Mouse (Mus musculus) layer of hippocampus, postnatal 25 days (tissue): ENCODE measurements around the gene Gm27027. TPM values are rescaled to one million over a fixed set of nuclear protein-coding genes. Genes with fewer than 3 reads are reported as not detected.

Source experiments
- DNase-seq, 2 experiments: peaks; one replicate each; pipeline ENCODE4 v3.0.0; 2022; ENCODE audit warnings: mixed read lengths in 2 of 2, low spot score in 1 of 2; ENCODE audit errors: extremely low spot score in 1 of 2
- total RNA-seq, 2 experiments: library from RNA; stranded (reverse); gene quantifications; 2 replicates each; pipeline ENCODE4 v1.2.3; 2021

The Gm27027 gene
- total RNA-seq, 2 experiments from 2014 or later: not detected

DNA sequence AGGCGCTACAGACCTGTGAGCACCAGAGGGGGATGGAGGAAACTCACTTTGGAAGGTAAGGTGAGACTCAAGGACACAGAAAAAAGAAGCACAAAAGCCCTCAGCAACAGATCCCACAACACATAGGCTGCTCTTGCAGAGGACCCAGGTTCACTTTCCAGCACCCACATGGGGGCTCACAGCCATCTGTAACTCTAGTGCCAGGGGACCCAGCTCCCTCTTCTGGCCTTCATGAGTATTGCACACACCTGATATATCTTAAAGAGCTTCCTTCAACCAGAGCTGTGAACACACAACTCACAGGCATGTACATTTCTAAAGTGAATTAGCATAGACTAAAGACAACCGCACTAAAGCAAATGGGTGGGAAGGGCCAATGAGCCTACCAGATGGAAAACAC, 52.1 kb downstream of the Gm27027 start:
- DNase-seq: no peak

DNA sequence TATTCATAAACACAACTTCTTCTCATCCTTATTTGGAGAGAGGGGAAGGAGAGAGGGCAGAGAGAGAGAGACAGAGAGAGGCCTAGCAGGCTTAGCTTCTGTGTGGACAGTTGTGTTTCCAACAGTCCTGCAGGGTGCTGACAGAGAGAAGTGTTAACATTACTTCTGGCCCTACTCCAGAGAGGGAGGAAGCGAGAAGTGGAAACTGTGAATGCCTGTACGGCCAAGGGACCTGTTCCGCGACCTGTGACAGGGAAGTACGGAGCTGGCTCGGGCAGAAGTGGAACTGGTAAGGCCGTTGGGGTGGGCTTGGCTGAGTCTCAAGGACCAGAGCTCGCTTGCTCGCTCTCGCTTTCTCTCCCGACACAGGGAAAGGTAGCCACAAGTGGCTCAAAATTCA, 54.5 kb downstream of the Gm27027 start:
- DNase-seq: no peak

- DNase-seq: no peak
Observed at GRCm38 (mm10) chr2:93938534-93938933, 57.6 kb downstream of the Gm27027 start.

DNA sequence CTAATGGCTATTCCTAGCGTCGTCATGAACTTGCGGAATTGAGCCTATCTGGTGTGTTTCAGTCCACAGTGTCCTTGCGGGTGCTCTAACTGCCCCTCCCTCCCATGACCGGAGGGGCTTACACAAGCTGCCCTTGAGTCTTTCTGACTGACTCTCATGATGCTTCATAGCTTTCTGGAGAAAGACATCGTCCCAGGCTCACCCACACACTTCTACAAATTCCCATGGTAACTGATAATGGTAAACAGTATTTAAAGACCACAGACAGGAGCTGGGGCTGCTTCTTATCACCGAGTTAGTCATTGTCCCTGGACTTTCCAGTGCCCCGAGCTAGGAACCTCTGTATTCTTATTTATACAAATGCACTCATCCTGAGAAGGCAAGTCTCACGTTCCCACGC, 67.3 kb downstream of the Gm27027 start:
- no peak for DNase-seq

DNA sequence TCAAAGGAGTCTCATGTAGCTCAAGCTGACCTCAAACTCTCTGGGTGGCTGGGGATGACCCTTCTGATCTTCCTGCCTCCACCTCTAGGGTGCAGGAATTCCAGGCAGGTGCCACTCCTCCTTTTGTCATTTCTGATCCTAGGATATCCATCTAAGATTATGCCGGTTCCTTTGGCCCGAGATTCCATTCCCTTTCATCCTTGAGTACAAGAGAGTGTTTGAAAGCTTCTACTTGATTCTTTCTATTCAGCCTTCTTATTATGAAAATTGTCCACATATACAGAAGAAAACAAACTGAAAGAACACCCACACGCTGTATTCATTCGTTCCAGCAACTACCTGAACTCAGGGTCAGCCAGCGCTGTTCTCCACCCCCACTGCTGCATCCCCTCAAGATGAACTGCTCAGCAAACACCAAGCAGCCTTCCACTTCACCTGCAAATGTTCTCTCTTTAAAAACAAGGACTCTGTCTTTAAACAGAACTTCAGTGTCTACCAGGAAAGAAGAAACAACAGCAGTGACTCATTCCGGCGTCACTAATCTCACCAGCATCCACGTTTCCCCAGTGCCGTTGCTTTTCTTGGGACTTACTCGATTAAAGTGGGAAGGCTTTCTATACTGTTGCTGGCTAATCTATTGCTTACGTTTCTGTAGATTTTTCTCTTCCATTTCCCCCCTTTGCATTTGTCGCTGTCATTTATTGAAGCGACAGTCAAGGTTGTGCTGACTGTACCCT, 68.3 kb downstream of the Gm27027 start:
- DNase-seq: no peak

DNA sequence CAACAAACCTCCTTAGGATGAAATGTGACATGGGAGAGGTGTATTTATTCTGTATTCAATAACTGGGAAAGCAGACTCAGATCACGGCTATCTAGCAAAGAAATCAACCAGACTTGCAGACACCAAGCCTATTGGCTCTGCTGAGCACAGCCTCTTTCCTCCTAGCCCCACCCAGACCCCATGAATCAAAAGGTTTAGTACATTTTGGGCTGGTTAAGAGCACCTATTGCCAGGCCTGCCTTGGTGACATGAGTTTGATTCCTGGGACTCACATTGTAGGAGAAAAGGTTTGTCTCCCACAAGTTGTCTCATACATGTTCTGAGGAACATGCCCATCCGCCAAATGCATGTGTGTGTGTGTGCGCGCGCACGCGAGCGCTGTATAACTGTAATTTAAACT, 70.0 kb downstream of the Gm27027 start:
- no peak for DNase-seq

DNA sequence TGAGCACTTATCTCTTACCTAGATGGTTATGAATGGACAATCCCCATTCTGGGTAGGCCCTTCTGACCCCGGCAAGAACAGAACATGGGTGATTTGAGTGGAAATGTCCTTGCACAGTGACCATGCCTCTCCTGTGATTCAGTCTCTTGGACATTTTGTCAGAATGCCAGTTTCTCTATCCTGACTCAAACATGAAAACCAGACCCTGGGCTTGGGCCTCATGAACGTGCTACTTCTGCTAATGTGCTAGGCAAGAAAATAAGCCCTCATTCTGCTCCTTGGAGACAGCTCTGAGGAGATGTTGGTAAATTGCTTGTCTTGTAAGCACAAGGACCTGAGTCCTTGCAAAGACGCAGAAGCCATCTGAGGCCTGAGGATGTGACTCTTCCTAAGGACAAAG, 77.1 kb downstream of the Gm27027 start:
- no peak for DNase-seq

GRCm38 (mm10) chr2:93913552-93913951, 82.6 kb downstream of the Gm27027 start:
- DNase-seq: no peak

GRCm38 (mm10) chr2:93911942-93912341, 84.2 kb downstream of the Gm27027 start:
- no peak for DNase-seq

- no peak for DNase-seq
Observed at GRCm38 (mm10) chr2:93909716-93910115, 86.4 kb downstream of the Gm27027 start.

GRCm38 (mm10) chr2:93907519-93908294, 88.4 kb downstream of the Gm27027 start:
- no peak for DNase-seq

Other genes with a start within 250 kb of the Gm27027 start
- 10 to 100 TPM; 50.2 to 51.0 TPM for gene Ext2, start 173.8 kb downstream of the Gm27027 start, total RNA-seq
- gene Accs, start 146.4 kb downstream of the Gm27027 start, total RNA-seq: 1 to 10 TPM; 2.1 to 3.2 TPM
- under 1 TPM; 0.32 to 0.77 TPM for gene Accsl, start 127.2 kb downstream of the Gm27027 start, total RNA-seq
- gene Gm13889, start 39.2 kb downstream of the Gm27027 start, total RNA-seq: 10 to 100 TPM; 52.7 to 63.8 TPM
- gene Alkbh3, start 14.5 kb upstream of the Gm27027 start, total RNA-seq: 10 to 100 TPM; 21.5 to 28.5 TPM
- 10 to 100 TPM; 69.8 to 76.4 TPM for gene Hsd17b12, start 161.6 kb upstream of the Gm27027 start, total RNA-seq